Mouse (Mus musculus) heart, embryonic 10.5 days (tissue): ENCODE measurements around the gene Capg. TPM values are rescaled to one million over a fixed set of nuclear protein-coding genes. Genes with fewer than 3 reads are reported as not detected.
"Not testable (repeated sequence)": the region's sequence is repeated elsewhere in the genome, so short reads cannot be mapped to it uniquely, and the experiment has no call there.

ENCODE experiments used
- DNase-seq: peaks from one replicate; pipeline ENCODE4 v3.0.0-alpha.2; 2017; ENCODE audit warnings: low spot score
- H3K27ac ChIP-seq: fragments of 300-500 bp; sonication (generic); 2 replicates; pipeline ENCODE4 v1.5.1; 2016; ENCODE audit warnings: mild to moderate bottlenecking
- H3K27me3 ChIP-seq: fragments of 300-500 bp; sonication (generic); 2 replicates; pipeline ENCODE4 v1.6.1; 2016; ENCODE audit warnings: mild to moderate bottlenecking; ENCODE audit not compliant: poor library complexity, insufficient read depth, severe bottlenecking
- H3K36me3 ChIP-seq: fragments of 300-500 bp; sonication (generic); 2 replicates; pipeline ENCODE4 v1.6.1; 2016; ENCODE audit warnings: mild to moderate bottlenecking, moderate library complexity
- H3K4me1 ChIP-seq: fragments of 300-500 bp; sonication (generic); 2 replicates; pipeline ENCODE4 v1.6.1; 2016; ENCODE audit warnings: mild to moderate bottlenecking
- H3K4me3 ChIP-seq: fragments of 300-500 bp; sonication (generic); 2 replicates; pipeline ENCODE4 v1.5.1; 2016; ENCODE audit warnings: mild to moderate bottlenecking, moderate library complexity
- H3K9me3 ChIP-seq: fragments of 300-500 bp; sonication (generic); 2 replicates; pipeline ENCODE4 v1.6.1; 2016; ENCODE audit warnings: mild to moderate bottlenecking, moderate library complexity
- WGBS: fragments of 180-500 bp; shearing (Covaris S2); methylation state at CpG from one replicate; pipeline ENCODE4 v1.1.7; 2016; 5-methylcytosine and 5-hydroxymethylcytosine counted together
- polyA plus RNA-seq: library from polyadenylated mRNA; unstranded; fragments of >200 nt; fragmentation: Nextera tagmentation; extraction: Ambion mirVana; gene quantifications from 2 replicates; pipeline ENCODE4 v1.2.1, GENCODE M21; 2016

The Capg gene
- polyA plus RNA-seq, 1 experiment from 2014 or later: 23.2 TPM

DNA sequence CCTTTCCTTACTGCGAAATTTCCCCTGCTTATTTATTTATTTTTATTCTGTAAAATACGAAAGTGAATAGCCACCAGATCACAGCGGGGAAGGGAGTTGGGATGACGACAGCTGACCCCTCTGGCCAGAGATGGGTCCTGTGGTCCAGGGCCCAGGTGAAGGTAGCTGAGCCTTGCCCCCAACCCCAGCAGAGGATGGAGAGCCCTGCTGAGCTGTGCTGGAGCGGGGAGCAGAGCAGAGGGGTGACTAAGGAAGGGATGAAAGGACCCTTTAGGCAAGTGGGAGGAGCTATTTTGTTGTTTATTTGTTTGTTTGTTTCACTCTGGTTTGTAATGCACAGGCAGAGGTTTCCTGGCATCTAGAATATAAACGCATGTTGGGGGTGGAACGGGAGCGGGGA lies 24.9 kb upstream of the Capg start:
- no peak for DNase-seq
- H3K36me3 ChIP-seq: no peaks in the 10 kb centered on the region
- no peaks in the 10 kb centered on the region for H3K9me3 ChIP-seq
- WGBS: 27% methylated on average over 8 of the region's 8 CpGs
- H3K4me1 ChIP-seq: peaks cover 20% of the 10 kb centered on the region
- H3K27ac ChIP-seq: peak overlapping the region; percentile 74; the same call in 1 of the 2 replicates
- no peak overlapping the region for H3K4me3 ChIP-seq
- no peaks in the 10 kb centered on the region for H3K27me3 ChIP-seq

DNA sequence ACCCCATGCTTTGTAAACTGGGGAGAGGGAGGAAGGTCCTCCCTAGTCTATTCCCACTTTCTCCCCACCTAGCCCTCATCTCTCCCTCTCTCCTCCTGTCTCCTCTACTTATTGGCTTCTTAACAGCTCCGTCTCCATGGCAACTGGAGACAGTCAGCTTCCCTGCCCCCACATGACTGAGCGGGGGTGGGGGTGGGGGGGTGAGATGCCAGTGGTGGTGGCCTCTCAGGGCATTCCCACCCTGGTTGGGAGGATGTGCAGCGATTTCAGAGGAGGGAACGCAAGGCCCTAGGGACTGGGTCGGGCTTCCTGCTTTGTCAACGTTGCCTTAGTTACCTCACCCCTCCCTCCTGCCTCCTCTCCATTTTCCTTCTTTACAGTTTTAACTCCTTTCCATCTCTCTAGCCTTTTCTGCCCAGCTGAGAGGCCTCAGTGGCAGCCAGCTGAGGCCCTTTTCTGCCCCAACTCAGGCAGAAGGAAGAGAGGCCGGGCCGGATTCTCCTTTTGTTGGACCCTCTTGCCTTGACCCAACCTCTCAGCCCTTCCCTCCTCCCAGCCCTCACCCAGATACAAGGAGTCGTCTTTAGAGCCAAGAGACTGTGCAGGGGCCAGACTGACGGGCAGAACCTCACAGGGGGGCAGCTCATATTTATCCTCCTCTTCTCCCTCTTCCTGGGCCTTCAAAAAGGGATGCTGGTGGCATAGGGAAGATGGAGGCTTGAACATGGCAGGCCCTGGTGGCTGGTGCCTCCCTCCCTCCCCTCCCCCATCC lies 24.1 kb upstream of the Capg start:
- H3K4me3 ChIP-seq: 0 out of 2 replicates have a peak overlapping the region, but pooled peaks have one; percentile 16
- peak overlapping the region; percentile 74 for H3K27ac ChIP-seq
- no peaks in the 10 kb centered on the region for H3K9me3 ChIP-seq
- H3K27me3 ChIP-seq: no peaks in the 10 kb centered on the region
- WGBS: 20% methylated on average over 10 of the region's 10 CpGs
- H3K36me3 ChIP-seq: no peaks in the 10 kb centered on the region
- peaks cover 20% of the 10 kb centered on the region for H3K4me1 ChIP-seq
- peak; percentile 82 for DNase-seq

- Histone ChIP-seq H3K27ac (0 out of 2 replicates have a peak overlapping the region, but pooled peaks have one; percentile 8), H3K4me1 (peaks cover 20% of the 10 kb centered on the region), H3K27me3 (no peaks in the 10 kb centered on the region), H3K4me3 (no peak overlapping the region), H3K36me3 (no peaks in the 10 kb centered on the region), H3K9me3 (no peaks in the 10 kb centered on the region)
- DNase-seq: no peak
- 87% methylated on average over 5 of the region's 5 CpGs for WGBS
Measured at GRCm38 (mm10) chr6:72520904-72521303, 23.3 kb upstream of the Capg start.

DNA sequence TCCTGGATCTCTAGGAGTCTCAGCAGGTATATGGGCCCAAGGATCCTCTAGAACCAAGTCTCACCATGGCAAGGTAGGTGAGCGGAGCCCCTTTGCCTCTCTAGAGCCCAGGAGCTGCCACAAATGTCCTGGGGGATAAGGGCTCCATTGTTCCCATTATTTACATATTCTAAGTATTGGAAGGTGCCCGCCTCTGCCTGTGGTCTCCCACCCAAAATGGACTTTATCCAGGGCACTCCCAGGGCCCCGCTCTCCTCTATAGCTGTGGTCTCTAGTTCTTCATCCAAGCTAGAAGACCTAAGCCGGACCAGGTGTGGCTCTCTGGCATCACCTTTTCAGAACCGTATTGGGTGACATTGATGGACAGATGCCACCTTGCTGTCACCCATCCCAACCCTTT lies 22.6 kb upstream of the Capg start, which contains the start of gene Sh2d6:
Gene Sh2d6, minus strand, starts transcription at position 101 of the 400 bp plus-strand sequence.
- H3K27me3 ChIP-seq: no peaks in the 10 kb centered on the region
- peaks cover 20% of the 10 kb centered on the region for H3K4me1 ChIP-seq
- H3K4me3 ChIP-seq: no peak within 1 kb of the TSS
- H3K36me3 ChIP-seq: no peaks in the 10 kb centered on the region
- no peak for DNase-seq
- peak within 1 kb of the TSS; percentile 74; the same call in 1 of the 2 replicates for H3K27ac ChIP-seq
- WGBS: 84% methylated on average over 5 of the region's 5 CpGs
- H3K9me3 ChIP-seq: no peaks in the 10 kb centered on the region

GRCm38 (mm10) chr6:72522288-72522687 lies 21.9 kb upstream of the Capg start:
- no peak for DNase-seq
- Histone ChIP-seq H3K27me3 (no peaks in the 10 kb centered on the region), H3K27ac (no peak overlapping the region), H3K4me3 (no peak overlapping the region), H3K9me3 (no peaks in the 10 kb centered on the region), H3K36me3 (no peaks in the 10 kb centered on the region), H3K4me1 (peaks cover 20% of the 10 kb centered on the region)
- 80% methylated on average over 5 of the region's 5 CpGs for WGBS

GRCm38 (mm10) chr6:72523222-72523621 lies 21.0 kb upstream of the Capg start:
- WGBS: 67% methylated on average over 4 of the region's 4 CpGs
- peaks cover 20% of the 10 kb centered on the region for H3K4me1 ChIP-seq
- no peaks in the 10 kb centered on the region for H3K36me3 ChIP-seq
- H3K9me3 ChIP-seq: no peaks in the 10 kb centered on the region
- DNase-seq: no peak
- H3K4me3 ChIP-seq: no peak overlapping the region
- no peaks in the 10 kb centered on the region for H3K27me3 ChIP-seq
- H3K27ac ChIP-seq: no peak overlapping the region

DNA sequence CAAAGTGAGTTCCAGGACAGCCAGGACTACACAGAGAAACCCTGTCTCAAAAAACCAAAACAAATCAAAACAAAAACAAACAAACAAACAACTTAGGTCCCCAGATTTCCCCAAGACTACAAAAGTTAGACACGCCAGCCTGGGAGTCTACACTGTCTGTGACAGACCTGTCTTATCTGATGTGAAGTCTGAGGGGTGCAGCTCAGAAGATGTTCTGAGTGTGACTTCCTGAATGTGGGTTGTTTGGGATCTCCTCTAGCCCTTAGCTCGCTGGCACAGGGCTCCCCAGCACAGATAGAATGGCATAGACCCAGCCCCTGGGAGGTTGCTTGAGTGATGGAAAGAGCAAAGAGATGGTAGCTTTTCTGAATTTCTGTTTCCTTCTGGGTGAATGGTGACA lies 20.0 kb upstream of the Capg start:
- Histone ChIP-seq H3K27ac (no peak overlapping the region), H3K36me3 (no peaks in the 10 kb centered on the region), H3K9me3 (no peaks in the 10 kb centered on the region), H3K4me1 (peaks cover 14% of the 10 kb centered on the region), H3K4me3 (no peak overlapping the region), H3K27me3 (no peaks in the 10 kb centered on the region)
- 73% methylated on average over 2 of the region's 2 CpGs for WGBS
- no peak for DNase-seq

DNA sequence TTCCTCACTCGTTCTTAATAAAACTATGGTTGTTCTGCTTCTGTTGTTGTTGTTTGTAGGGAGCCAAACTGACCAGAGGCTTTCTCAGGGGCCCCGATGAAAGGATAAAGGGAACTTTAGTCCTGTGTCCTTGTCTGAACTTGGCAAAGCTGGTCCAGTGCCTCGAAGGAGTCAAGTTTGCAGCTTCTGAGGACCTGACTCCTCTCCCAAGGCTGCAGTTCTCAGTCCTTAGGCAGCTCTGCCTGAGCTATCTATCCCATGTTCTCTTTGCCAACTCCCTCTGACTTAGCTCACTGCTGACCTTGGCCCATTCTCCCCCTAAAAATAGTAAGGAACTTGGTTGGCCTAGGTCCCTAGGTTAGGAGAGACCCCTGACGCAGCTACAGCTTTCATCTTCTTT lies 17.1 kb upstream of the Capg start:
- 75% methylated on average over 4 of the region's 4 CpGs for WGBS
- no peaks in the 10 kb centered on the region for H3K27me3 ChIP-seq

DNA sequence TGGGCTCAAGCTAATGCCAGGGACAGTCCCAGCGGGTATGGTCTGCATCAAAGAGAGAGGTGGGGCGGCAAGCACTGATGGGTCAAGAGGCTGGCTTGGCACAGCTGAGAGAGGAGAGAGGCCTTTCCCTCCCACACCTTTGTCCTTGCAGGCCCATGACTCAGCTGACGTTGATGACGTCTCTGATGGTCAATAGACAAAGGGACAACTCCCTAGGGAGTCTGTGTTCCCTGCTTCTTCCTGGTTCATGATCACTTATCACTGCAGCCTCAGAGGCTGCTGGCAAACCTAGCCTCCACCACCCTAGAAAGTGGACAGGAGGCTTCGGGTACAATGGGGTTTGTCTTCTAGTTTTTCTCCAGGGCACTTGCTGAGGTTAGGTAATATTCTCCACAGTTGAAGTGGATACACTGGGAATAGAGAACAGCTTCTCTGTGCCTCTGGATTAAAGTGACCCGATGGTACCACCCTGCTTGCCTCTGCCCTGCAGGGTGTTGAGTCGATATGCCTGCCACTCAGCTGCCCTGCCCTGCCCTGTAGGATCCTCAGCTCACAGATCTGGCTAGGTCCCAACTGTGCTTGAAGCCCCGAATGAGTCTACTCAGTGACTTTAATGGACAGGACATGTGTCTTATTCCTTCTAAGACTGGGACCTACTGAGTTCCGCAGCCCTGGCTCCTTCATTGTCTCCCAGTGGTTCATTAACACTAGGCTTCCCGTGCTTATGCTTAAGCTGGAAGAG lies 15.6 kb upstream of the Capg start:
- Histone ChIP-seq H3K27me3 (no peaks in the 10 kb centered on the region), H3K4me3 (no peak overlapping the region), H3K9me3 (no peaks in the 10 kb centered on the region), H3K4me1 (0 out of 2 replicates have a peak, but pooled peaks cover 6% of the 10 kb centered on the region), H3K27ac (no peak overlapping the region), H3K36me3 (no peaks in the 10 kb centered on the region)
- no peak for DNase-seq
- 78% methylated on average over 10 of the region's 10 CpGs for WGBS

More for the DNA sequence above, 17.1 kb upstream of the Capg start:
- no peaks in the 10 kb centered on the region for H3K4me1 ChIP-seq
- H3K4me3 ChIP-seq: no peak overlapping the region
- H3K27ac ChIP-seq: no peak overlapping the region
- no peaks in the 10 kb centered on the region for H3K9me3 ChIP-seq
- no peak for DNase-seq
- H3K36me3 ChIP-seq: no peaks in the 10 kb centered on the region

- Histone ChIP-seq H3K27ac (no peak overlapping the region), H3K27me3 (no peaks in the 10 kb centered on the region), H3K9me3 (no peaks in the 10 kb centered on the region), H3K36me3 (no peaks in the 10 kb centered on the region), H3K4me3 (no peak overlapping the region), H3K4me1 (0 out of 2 replicates have a peak, but pooled peaks cover 6% of the 10 kb centered on the region)
- DNase-seq: no peak
- WGBS: 79% methylated on average over 4 of the region's 4 CpGs
Measured at GRCm38 (mm10) chr6:72532580-72532979, 11.6 kb upstream of the Capg start.

DNA sequence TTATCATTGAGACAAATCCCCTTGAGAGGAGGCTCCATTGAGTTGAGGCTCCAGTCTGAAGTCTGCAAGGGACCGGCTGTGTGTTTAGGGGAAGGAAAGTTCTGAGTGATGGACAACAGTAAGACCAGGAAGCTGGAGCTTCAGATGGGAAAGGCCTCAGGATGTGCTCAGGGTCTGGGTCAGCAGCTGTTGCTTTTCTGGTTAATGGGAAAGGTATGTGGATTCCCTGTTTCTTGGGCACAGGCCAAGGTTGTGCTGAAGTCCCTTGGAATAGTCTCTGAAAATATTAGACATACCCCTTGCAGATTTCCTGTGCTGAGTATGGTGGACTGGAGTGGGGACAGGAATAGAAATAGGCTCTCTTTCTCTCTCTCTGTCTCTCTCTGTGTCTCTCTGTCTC lies 10.6 kb upstream of the Capg start:
- H3K4me3 ChIP-seq, DNase-seq, H3K9me3 ChIP-seq, H3K36me3 ChIP-seq, H3K27me3 ChIP-seq, H3K27ac ChIP-seq: not testable (repeated sequence)
- WGBS: 38% methylated on average over 1 of the region's 1 CpGs
- H3K4me1 ChIP-seq: peaks cover 12% of the 10 kb centered on the region

GRCm38 (mm10) chr6:72534035-72534809 lies 10.0 kb upstream of the Capg start:
- WGBS: 40% methylated on average over 9 of the region's 9 CpGs
- Histone ChIP-seq H3K36me3 (no peaks in the 10 kb centered on the region), H3K4me1 (peaks cover 17% of the 10 kb centered on the region), H3K9me3 (no peaks in the 10 kb centered on the region), H3K27ac (no peak overlapping the region), H3K4me3 (no peak overlapping the region), H3K27me3 (no peaks in the 10 kb centered on the region)
- DNase-seq: peak; percentile 85
